Mouse (Mus musculus) brain, embryonic 14.5 days (tissue): ENCODE results near the gene Tle1.

Experiments
- CTCF ChIP-seq: fragments of 200-500 bp; IDR thresholded peaks from 2 replicates; pipeline ENCODE4 v1.5.1; 2012; ENCODE audit warnings: inconsistent platforms, mild to moderate bottlenecking, moderate library complexity, borderline replicate concordance; ENCODE audit not compliant: insufficient read depth, insufficient read length; ENCODE audit errors: extremely low read depth
- POLR2A ChIP-seq: fragments of 200-500 bp; IDR thresholded peaks from 2 replicates; pipeline ENCODE4 v1.6.1; 2012; ENCODE audit warnings: mild to moderate bottlenecking, inconsistent platforms, borderline replicate concordance; ENCODE audit not compliant: poor library complexity, insufficient read depth, insufficient read length, severe bottlenecking; ENCODE audit errors: extremely low read depth

DNA sequence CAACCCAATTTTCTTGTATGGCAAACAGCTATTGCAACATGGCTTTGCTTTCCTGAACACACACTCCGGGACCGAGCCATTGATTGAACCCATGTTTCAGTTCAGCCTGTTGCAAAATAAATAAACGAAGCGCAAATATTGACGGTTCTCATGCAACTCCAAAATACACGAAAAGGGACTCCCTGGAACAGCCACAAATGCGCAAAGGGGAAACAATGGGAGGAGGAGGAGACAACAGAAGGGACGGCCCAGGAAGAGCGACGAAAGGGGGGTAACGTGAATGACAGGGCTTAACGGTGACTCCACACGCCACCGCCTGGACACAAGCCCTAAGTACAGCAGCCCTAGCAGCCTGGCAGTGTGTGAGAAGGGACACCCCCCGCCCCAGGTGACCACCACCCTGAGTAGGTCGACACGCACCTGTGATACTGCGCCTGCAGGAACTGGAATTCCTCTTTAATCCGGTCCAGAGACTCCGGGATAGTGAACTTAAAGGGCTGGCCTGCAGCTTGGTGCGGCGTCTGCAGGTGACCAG lies 1.8 kb downstream of the Tle1 start:
- TF ChIP-seq CTCF (peak; percentile 80), POLR2A (no peak)
